Mouse (Mus musculus) megakaryocyte progenitor cell, adult 5-6 weeks (primary cell): ENCODE results near the gene Tmem60. TPM values are rescaled to one million over a fixed set of nuclear protein-coding genes. Genes with fewer than 3 reads are reported as not detected.

Source experiments
- ATAC-seq: replicated peaks from 2 replicates; pipeline ENCODE4 v1.8.0; 2016; ENCODE audit warnings: mild to moderate bottlenecking, moderate TSS enrichment, inconsistent platforms; ENCODE audit not compliant: poor library complexity
- total RNA-seq, 2 experiments: library from RNA; stranded (forward) in 1 of 2; stranded (reverse) in 1 of 2; fragments of 157-497, 149-512 nt in 1 of 2; fragments of 200-1000 nt in 1 of 2; gene quantifications; 2 replicates each; pipeline versions ENCODE4 v1.2.3 to v1.2.4; 2015 to 2017

Tmem60 gene
- 29.5 and 34.9 TPM in 2 replicates for total RNA-seq (2015)
- 12.6 and 14.0 TPM in 2 replicates for total RNA-seq (2017)

DNA sequence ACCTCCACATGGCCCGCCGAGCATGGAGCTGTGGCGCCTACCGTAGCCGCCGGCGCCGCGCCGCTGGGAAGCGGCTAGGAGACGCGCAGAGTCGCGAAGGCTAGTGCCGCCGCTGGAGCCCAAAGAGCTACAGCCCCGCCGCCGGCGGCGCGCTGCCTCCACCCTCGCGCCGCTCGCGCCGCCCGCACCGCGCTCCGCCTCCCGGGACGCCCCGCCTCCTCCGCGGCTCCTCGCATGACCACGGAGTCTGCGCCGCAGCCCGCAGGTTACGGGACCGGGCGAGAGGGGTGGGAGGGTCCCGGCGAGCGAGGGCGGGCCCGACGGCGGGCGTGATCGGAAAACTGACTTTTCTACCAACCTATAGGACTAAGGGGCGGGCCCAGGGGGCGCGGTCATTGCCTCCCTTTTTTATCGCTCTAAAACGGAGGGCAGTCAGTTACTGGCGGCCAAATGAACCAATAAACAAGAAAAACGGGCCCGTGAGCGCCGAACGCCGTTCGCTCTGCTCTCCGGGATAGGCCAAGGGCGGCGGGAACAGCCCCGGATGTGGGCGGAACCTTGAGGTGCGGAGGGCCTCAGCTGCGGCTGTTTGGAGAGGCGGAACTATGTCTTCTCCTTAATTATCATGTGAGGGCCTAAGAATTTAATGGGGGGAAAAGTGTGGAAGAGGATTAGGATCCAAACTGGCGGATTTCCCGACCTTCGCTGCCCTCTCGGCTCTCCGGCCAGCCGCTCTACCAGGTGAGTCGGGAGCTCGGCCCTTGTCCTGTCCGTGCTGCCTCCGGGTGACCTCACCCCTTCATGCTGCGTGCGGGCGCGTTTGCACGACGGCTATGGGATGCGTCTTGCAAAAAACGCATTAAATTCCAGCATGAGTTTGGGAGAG is at the start of gene Tmem60, which contains the start of gene Phtf2:
Tmem60 (plus strand) TSS at position 277 of the 886 bp plus-strand sequence.
Phtf2 (minus strand) TSS at position 210 of the 886 bp plus-strand sequence.
- ATAC-seq, result peak; percentile 82

- no peak for ATAC-seq
Measured at GRCm38 (mm10) chr5:20834399-20834798, 47.6 kb upstream of the Tmem60 start.

DNA sequence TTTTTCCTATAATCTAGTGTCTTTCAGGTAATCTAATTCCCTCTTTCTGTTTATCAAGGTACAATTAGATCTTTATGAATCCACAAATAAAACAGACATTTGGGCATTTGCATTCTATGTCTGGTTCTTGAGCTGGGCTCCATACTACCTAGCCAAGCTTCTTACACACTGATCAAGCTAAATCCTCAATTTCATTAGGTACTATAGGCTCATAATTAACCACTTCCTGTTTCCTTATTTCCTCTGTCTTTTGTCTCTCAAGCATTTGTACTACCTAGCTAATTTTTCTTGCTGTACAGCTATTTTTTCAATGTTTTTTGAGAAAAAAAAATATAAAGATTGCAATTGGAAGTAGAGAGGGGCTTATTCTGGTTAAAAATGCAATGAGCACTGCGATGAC is 44.9 kb upstream of the Tmem60 start:
- no peak for ATAC-seq

DNA sequence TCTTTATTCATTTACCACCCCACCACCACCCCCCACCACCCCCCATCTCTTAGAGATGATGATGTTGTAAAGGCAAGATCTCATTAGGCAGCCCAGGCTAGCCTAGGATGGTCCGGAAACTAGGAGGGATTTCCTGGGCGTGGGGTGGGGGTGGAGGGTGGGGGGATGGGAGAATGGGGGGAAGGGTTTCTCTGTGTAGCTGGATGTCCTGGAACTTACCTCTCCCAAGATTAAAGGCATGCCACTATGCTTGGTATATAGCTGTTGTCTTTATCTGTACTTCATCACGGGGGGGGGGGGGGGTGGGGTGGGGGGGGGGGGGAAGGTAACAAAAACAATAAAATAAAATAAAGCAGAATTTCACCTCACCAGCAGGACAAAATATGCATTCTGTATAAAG is 38.6 kb upstream of the Tmem60 start:
- no peak for ATAC-seq

- ATAC-seq, result no peak
Measured at GRCm38 (mm10) chr5:20843816-20844215, 38.2 kb upstream of the Tmem60 start.

GRCm38 (mm10) chr5:20847010-20847409 is 35.0 kb upstream of the Tmem60 start:
- ATAC-seq, result peak; percentile 78

DNA sequence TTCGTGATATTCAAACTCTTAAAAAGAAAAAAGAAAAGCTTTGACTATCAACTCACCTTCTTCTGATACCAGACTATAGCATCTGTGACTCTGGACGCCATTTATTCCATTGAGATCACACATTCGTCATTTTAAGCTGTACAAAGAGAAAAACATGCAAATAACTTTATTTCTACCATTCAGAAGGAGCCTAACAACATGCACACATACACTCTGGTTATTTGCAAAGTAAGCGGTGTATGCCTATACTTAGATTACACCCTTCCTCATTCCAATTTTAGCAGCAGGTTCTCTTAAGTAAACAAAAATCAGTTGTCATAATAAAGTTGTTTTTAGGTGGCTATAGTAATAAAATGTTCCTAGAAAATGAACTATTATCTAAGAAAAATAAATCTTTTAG is 26.9 kb upstream of the Tmem60 start:
- ATAC-seq, result no peak

GRCm38 (mm10) chr5:20858404-20858803 is 23.6 kb upstream of the Tmem60 start:
- ATAC-seq, result no peak

- ATAC-seq, result peak; percentile 55
Measured at GRCm38 (mm10) chr5:20860565-20860964, 21.4 kb upstream of the Tmem60 start.

DNA sequence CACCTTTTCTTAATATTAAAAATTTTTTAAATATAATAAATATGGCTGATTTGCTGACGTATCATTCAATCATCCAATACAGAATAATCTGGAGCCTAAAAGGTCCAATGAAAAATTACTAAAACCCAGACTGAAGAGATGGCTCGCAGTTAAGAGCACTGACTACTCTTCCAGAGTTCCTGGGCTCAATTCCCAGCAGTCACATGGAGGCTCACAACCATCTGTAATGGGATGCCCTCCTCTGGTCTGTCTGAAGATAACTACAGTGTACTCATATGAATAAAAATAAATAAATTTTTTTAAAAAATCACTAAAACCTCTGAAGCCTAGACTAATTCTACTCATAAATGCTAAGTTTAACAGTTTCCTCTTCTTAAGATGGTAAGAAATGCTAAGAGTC is 20.1 kb upstream of the Tmem60 start:
- no peak for ATAC-seq

- peak; percentile 54 for ATAC-seq
Measured at GRCm38 (mm10) chr5:20864216-20864969, 17.6 kb upstream of the Tmem60 start.

GRCm38 (mm10) chr5:20865193-20865755 is 16.7 kb upstream of the Tmem60 start:
- ATAC-seq, result peak; percentile 24; the same call in 1 of the 2 replicates

DNA sequence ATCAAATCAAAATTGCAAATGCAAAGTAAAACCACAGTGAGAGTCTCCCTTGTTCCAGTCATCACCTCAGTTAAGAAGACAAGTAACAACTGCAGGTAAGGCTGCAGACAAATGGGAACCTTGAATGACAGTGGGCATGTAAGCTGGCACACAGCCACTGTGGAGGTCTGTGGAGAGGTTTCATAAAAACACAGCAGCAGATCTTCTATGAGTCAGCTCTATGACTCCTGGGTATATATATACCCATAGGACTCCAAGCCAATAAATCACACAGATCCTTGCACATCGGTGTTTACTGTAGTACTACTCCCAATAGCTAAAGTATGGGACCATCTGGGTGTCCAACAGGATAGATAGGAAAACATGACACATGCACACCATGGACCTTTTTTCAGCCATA is 8.8 kb upstream of the Tmem60 start:
- no peak for ATAC-seq

GRCm38 (mm10) chr5:20876934-20877426 is 5.0 kb upstream of the Tmem60 start:
- ATAC-seq, result no peak

DNA sequence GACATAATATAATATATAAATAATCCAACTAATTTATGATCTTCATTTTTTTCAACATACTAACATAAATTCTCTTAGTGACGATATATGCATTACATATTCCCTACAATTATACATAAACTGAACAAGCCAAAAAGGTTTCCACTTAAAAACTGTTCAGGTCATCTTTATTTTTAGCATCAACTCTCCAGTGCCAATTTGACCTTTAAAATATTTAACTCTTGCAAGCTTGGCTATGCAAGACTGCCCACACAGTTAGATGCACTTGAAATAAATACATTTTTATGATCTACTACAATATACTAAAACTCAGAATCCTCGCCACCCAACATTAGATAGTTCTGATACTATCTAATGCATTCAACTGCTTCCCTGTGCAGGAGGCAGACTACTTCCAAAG is 1.6 kb upstream of the Tmem60 start:
- no peak for ATAC-seq

- ATAC-seq, result peak; percentile 8
Measured at GRCm38 (mm10) chr5:20880797-20881775, 905 bp upstream of the Tmem60 start.

GRCm38 (mm10) chr5:20884036-20884620 is 2.1 kb downstream of the Tmem60 start:
- no peak for ATAC-seq

DNA sequence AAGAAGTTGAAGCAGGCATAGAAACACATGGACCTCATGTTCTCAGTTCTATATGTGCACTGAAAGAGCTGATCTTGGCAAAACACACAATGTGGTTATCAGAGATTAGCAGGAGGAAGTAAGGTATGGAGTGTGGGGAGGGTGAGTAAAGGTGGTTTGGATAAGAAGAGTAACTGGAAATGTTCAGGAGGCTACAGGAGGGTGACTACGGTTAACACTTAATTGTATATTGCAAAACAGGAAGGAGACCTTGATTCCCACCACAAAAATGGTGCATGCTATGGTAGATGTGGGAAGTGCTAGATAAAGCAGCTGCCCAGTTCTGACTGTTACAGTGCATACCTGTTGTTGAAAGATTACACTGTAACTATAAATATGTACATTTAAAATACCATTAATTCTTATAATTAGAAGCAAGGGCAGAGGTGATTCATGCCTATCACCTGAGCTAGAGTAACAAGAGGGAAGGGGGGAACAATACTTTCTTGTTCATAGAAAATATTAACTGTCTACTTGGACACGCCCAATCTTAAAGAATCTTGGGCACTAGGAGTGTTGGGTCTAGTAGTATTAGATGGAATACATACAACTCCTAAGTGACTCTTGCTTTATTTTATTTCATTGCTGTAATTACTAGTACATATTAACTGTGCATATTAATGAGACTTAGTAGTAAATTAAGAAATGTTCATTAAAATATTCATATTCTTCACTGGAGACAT is 15.6 kb downstream of the Tmem60 start:
- ATAC-seq, result peak; percentile 99

- no peak for ATAC-seq
Measured at GRCm38 (mm10) chr5:20904647-20905046, 22.7 kb downstream of the Tmem60 start.
